Mouse (Mus musculus): ENCODE measurements around the gene Lin7a.

DNA sequence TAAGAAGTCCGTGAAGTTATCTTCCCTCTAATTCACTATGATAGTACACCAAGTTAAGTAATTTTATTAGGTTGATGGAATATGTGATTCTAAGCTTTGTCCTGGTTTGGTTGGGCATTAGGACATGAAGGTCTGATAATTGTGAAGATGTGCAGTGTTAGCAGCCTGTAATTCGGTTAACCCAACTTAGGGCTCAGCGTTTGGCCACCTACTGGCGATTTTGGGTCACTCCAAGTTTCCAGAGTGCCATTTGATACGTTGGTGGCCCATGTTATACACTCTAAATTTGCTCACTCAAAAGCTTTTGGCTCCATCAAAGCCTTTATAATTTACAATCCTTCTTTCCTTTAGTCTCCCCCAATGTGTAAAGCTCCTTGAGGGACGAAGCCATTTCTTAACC, 2.4 kb downstream of the Lin7a start:
- TF ChIP-seq POLR2A (IDR thresholded peaks at IDR 0.05; ENCODE audit: insufficient read length, low read depth) = no peak
- no peak for TF ChIP-seq TCF12 (IDR thresholded peaks at IDR 0.05; ENCODE audit: insufficient read depth, poor library complexity, severe bottlenecking)
- TF ChIP-seq MYOG (IDR thresholded peaks at IDR 0.05; ENCODE audit: control insufficient read depth in 1 of 3, insufficient read depth in 1 of 3, insufficient read length in 2 of 3, low read depth in 2 of 3) = no peak
- no peak for TF ChIP-seq USF1 (IDR thresholded peaks at IDR 0.05; ENCODE audit: low read depth)
- no peak for TF ChIP-seq CEBPB (IDR thresholded peaks at IDR 0.05; ENCODE audit: insufficient read depth, poor library complexity, severe bottlenecking)
- TF ChIP-seq E2F4 (IDR thresholded peaks at IDR 0.05; ENCODE audit: insufficient read depth) = no peak
- TF ChIP-seq MYOD1 (IDR thresholded peaks at IDR 0.05; ENCODE audit: control insufficient read depth in 1 of 3, insufficient read length in 2 of 3, low read depth in 2 of 3) = no peak
- no peak for TF ChIP-seq MAX (IDR thresholded peaks at IDR 0.05; ENCODE audit: low read depth)

Measured in myocyte (in vitro differentiated cells).